Mouse (Mus musculus) bone marrow macrophage, adult 2 months (primary cell): ENCODE measurements around the gene Tada3.

Source experiments
- CTCF ChIP-seq: IDR thresholded peaks from 2 replicates; pipeline ENCODE4 v1.5.1; 2012; ENCODE audit warnings: low read depth, mild to moderate bottlenecking, low read length, moderate library complexity
- POLR2A ChIP-seq: IDR thresholded peaks from 2 replicates; pipeline ENCODE4 v1.6.1; 2012; ENCODE audit warnings: mild to moderate bottlenecking, low read depth, low read length, borderline replicate concordance

- TF ChIP-seq POLR2A (no peak), CTCF (no peak)
Measured at GRCm38 (mm10) chr6:113384351-113384927, 6.8 kb upstream of the Tada3 start.
